Mouse (Mus musculus): ENCODE measurements at regions not wholly inside any gene's neighbourhood (a gene's known extent, or its start where the extent isn't known, plus 50 kb on each side); places are given as distances from the start of the nearest gene placed in this dataset.
A peak's percentile ranks its signal among the peaks of the same experiment; 100 is the strongest.

DNA sequence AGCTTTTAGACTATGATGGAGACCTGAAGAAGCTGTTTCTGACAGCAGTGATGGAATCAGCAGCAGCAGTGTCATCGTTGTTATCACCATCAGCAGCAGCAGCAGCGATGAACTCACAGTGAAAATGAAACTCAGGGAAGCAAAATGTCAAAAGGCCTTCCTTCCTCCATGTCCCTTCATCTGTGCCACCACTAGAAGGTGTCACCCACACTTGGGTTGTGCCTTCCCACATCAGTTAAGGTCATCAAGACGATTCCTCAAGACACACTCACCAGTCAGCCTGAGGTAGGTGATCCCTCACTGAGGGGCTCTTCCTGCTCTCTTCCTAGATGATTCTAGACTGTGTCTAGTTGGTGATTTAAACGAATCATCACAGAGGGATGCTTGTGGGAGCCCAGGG, 87.3 kb upstream of the Ahi1 start:
- Histone ChIP-seq H3K36me3 (ENCODE audit: control insufficient read depth, insufficient read depth, low read length) (no peaks in the 10 kb centered on the region), H3K27ac (no peak overlapping the region), H3K27me3 (ENCODE audit: control insufficient read depth, insufficient read depth, low read length) (no peaks in the 10 kb centered on the region), H3K79me2 (replicated peaks; ENCODE audit: control insufficient read depth, insufficient read depth, low read length) (no peaks in the 10 kb centered on the region), H3K4me3 (no peak overlapping the region), H3K9ac (ENCODE audit: low read depth, low read length) (no peak overlapping the region), H3K4me1 (ENCODE audit: control insufficient read depth, insufficient read depth, low read length) (no peaks in the 10 kb centered on the region)
- TF ChIP-seq EP300 (IDR thresholded peaks at IDR 0.05; ENCODE audit: insufficient read depth, low read depth, low read length) (no peak), POLR2A (IDR thresholded peaks at IDR 0.05; ENCODE audit: insufficient read depth, low read depth, low read length) (no peak), CTCF (IDR thresholded peaks at IDR 0.05) (no peak)
- no peak for DNase-seq
- 65% methylated on average over 4 of the region's 4 CpGs for WGBS
- intact Hi-C loops (cut with DNase I): no loop called here

DNA sequence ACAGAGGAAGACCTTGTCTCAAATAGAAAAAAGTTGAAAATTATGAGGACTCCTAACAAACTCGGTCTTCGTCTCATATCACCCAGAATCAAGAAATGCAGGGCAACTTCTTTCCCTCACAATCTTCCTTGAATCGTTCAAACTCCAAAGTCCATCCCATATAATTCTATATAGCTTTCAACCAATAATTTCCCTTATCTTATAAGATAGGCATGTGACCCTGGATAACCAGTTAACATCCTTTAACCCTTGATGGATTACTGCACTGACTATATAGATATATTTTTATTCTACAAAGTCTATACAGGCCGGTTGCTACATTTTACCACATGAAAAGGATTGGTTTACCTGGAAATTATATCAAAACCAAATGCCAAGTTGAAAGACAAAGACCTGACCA, 94.9 kb upstream of the Ahi1 start:
- H3K4me3 ChIP-seq: no peak overlapping the region
- 91% methylated on average over 4 of the region's 4 CpGs for WGBS
- H3K27ac ChIP-seq: no peak overlapping the region
- no peak for DNase-seq
- H3K9ac ChIP-seq (ENCODE audit: low read depth, low read length): no peak overlapping the region
- TF ChIP-seq EP300 (IDR thresholded peaks at IDR 0.05; ENCODE audit: insufficient read depth, low read depth, low read length) (no peak), CTCF (IDR thresholded peaks at IDR 0.05) (no peak), POLR2A (IDR thresholded peaks at IDR 0.05; ENCODE audit: insufficient read depth, low read depth, low read length) (no peak)
- H3K79me2 ChIP-seq (replicated peaks; ENCODE audit: control insufficient read depth, insufficient read depth, low read length): no peaks in the 10 kb centered on the region
- H3K4me1 ChIP-seq (ENCODE audit: control insufficient read depth, insufficient read depth, low read length): no peaks in the 10 kb centered on the region
- no peaks in the 10 kb centered on the region for H3K36me3 ChIP-seq (ENCODE audit: control insufficient read depth, insufficient read depth, low read length)
- intact Hi-C loops (cut with DNase I): no loop called here
- no peaks in the 10 kb centered on the region for H3K27me3 ChIP-seq (ENCODE audit: control insufficient read depth, insufficient read depth, low read length)

DNA sequence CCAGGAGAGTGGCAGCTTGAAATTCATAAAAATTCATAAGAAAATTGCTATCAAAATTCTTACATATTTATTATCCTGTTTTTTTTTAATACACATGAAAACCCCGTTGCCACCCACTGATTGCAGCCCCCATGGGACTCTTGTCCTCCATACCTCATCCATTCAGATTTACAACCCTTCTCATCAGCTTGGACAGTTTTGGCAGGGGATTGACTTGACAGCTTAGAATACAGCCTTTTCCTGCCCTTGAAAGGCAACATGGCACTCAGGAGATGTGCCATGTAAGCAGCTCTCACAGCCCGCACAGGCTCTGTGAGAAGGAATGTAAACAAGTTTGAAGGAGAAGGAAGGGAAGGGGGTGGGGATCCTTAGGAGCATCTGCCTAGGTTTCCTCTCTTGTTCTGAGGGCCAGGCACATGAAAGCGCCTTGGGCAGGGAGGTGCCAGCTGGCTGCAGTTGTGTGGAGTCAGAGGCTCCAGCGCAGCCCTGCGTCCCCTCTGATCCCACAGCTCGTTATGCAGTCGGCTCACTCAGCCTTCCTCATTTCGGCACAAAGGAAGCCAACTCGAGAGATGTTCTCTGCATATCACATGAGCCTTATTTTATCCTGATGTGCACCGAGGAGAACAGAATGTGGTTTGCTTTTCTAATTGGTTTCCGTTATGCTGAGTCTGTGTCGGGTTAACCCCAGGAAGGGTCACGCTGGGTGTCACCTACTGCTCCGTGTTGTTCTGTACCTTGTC, 97.6 kb upstream of the Ahi1 start:
- H3K4me3 ChIP-seq: no peak overlapping the region
- no peaks in the 10 kb centered on the region for H3K27me3 ChIP-seq (ENCODE audit: control insufficient read depth, insufficient read depth, low read length)

DNA sequence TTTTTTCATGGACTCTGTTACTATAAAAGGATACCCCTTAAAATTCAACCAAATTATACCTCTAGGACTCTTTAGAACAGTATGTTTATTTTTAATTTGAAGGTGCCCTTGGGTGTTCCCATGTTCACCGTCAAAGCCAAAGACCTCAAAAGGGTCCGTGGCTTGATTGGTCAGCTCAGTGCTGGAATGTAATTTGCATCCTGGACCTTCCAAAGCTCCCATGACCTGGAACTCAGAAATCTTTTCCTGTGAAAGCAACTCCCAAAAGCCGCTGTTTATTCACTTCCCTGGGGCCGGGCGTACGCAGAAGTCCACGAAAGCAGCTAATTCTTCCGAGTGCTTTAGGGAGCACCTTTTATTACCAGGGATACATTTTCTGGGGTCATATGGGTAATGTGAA, 105.1 kb upstream of the Ahi1 start:
- H3K27me3 ChIP-seq (ENCODE audit: control insufficient read depth, insufficient read depth, low read length): no peaks in the 10 kb centered on the region
- H3K36me3 ChIP-seq (ENCODE audit: control insufficient read depth, insufficient read depth, low read length): no peaks in the 10 kb centered on the region
- TF ChIP-seq POLR2A (IDR thresholded peaks at IDR 0.05; ENCODE audit: insufficient read depth, low read depth, low read length) (no peak), CTCF (IDR thresholded peaks at IDR 0.05) (no peak), EP300 (IDR thresholded peaks at IDR 0.05; ENCODE audit: insufficient read depth, low read depth, low read length) (no peak)
- no peak for DNase-seq
- WGBS: 73% methylated on average over 8 of the region's 8 CpGs
- H3K9ac ChIP-seq (ENCODE audit: low read depth, low read length): no peak overlapping the region
- H3K4me3 ChIP-seq: no peak overlapping the region
- no peaks in the 10 kb centered on the region for H3K4me1 ChIP-seq (ENCODE audit: control insufficient read depth, insufficient read depth, low read length)
- no peak overlapping the region for H3K27ac ChIP-seq
- H3K79me2 ChIP-seq (replicated peaks; ENCODE audit: control insufficient read depth, insufficient read depth, low read length): no peaks in the 10 kb centered on the region
- intact Hi-C loops (cut with DNase I): no loop called here

More for the DNA sequence above, 97.6 kb upstream of the Ahi1 start:
- Histone ChIP-seq H3K27ac (no peak overlapping the region), H3K79me2 (replicated peaks; ENCODE audit: control insufficient read depth, insufficient read depth, low read length) (no peaks in the 10 kb centered on the region), H3K4me1 (ENCODE audit: control insufficient read depth, insufficient read depth, low read length) (no peaks in the 10 kb centered on the region), H3K9ac (ENCODE audit: low read depth, low read length) (no peak overlapping the region), H3K36me3 (ENCODE audit: control insufficient read depth, insufficient read depth, low read length) (no peaks in the 10 kb centered on the region)
- no peak for TF ChIP-seq POLR2A (IDR thresholded peaks at IDR 0.05; ENCODE audit: insufficient read depth, low read depth, low read length)
- no peak for TF ChIP-seq CTCF (IDR thresholded peaks at IDR 0.05)
- TF ChIP-seq EP300 (IDR thresholded peaks at IDR 0.05; ENCODE audit: insufficient read depth, low read depth, low read length): no peak
- intact Hi-C loops (cut with DNase I): no loop called here
- DNase-seq: peak in 1 of 2 experiments; percentile 14
- 34% methylated on average over 14 of the region's 14 CpGs for WGBS

DNA sequence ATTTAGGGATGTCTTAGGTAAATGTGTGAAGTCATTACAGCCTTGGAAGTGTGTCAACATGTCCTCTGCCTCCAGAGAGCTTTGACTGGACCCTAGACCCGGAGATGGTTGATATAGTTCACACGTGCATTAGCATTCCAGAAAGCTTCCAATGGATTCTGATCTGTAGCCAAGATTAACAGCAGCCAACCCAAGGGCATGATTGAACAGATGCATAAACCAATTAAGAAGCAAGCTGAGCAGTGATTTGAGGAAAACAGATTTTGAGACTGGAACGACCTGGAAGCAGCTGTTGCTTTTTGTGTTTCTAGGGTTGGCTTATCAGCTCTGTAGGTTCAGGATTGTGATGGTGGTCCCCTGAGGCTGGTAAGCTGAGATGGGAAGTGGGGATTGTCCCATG, 109.1 kb upstream of the Ahi1 start:
- Histone ChIP-seq H3K9ac (ENCODE audit: low read depth, low read length) (no peak overlapping the region), H3K4me3 (no peak overlapping the region), H3K4me1 (ENCODE audit: control insufficient read depth, insufficient read depth, low read length) (peaks cover 1% of the 10 kb centered on the region), H3K36me3 (ENCODE audit: control insufficient read depth, insufficient read depth, low read length) (no peaks in the 10 kb centered on the region), H3K27me3 (ENCODE audit: control insufficient read depth, insufficient read depth, low read length) (no peaks in the 10 kb centered on the region), H3K79me2 (replicated peaks; ENCODE audit: control insufficient read depth, insufficient read depth, low read length) (no peaks in the 10 kb centered on the region), H3K27ac (no peak overlapping the region)
- no peak for DNase-seq
- TF ChIP-seq EP300 (IDR thresholded peaks at IDR 0.05; ENCODE audit: insufficient read depth, low read depth, low read length) (no peak), POLR2A (IDR thresholded peaks at IDR 0.05; ENCODE audit: insufficient read depth, low read depth, low read length) (no peak), CTCF (IDR thresholded peaks at IDR 0.05) (no peak)
- intact Hi-C loops (cut with DNase I): no loop called here
- 62% methylated on average over 3 of the region's 3 CpGs for WGBS

DNA sequence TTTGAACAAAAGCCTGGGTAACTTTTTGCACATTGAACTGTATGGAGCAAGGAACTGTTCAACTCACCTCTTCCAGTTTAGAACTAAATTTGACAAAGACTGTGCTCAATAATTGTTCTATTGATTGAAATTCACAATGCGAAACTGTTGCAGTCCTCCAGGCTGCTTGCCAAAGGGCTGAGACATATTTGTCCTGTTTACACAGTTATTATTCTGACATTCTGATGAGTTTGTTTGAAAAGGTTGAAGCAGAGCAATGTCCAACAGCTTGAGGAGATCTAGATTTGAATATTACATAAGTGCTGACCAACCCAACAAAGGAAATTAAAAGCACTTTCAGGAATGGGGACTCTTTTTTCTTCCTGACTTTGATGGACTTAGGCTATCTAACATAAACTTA, 110.2 kb upstream of the Ahi1 start:
- no peaks in the 10 kb centered on the region for H3K79me2 ChIP-seq (replicated peaks; ENCODE audit: control insufficient read depth, insufficient read depth, low read length)
- no peak overlapping the region for H3K27ac ChIP-seq
- H3K4me1 ChIP-seq (ENCODE audit: control insufficient read depth, insufficient read depth, low read length): peaks cover 1% of the 10 kb centered on the region
- WGBS: 67% methylated on average over 1 of the region's 1 CpGs
- no peaks in the 10 kb centered on the region for H3K36me3 ChIP-seq (ENCODE audit: control insufficient read depth, insufficient read depth, low read length)
- no peak for DNase-seq
- H3K27me3 ChIP-seq (ENCODE audit: control insufficient read depth, insufficient read depth, low read length): no peaks in the 10 kb centered on the region
- intact Hi-C loops (cut with DNase I): no loop called here
- no peak overlapping the region for H3K4me3 ChIP-seq
- no peak for TF ChIP-seq CTCF (IDR thresholded peaks at IDR 0.05)
- no peak for TF ChIP-seq EP300 (IDR thresholded peaks at IDR 0.05; ENCODE audit: insufficient read depth, low read depth, low read length)
- TF ChIP-seq POLR2A (IDR thresholded peaks at IDR 0.05; ENCODE audit: insufficient read depth, low read depth, low read length): no peak
- no peak overlapping the region for H3K9ac ChIP-seq (ENCODE audit: low read depth, low read length)
